Mouse (Mus musculus): ENCODE measurements around the gene Robo1. TPM values are rescaled to one million over a fixed set of nuclear protein-coding genes. Genes with fewer than 3 reads are reported as not detected.
"Not testable (repeated sequence)": the region's sequence is repeated elsewhere in the genome, so short reads cannot be mapped to it uniquely, and the experiment has no call there.

Robo1 gene
- total RNA-seq, 1 experiment from 2014 or later = not detected

GRCm38 (mm10) chr16:72434396-72434795, 126.3 kb downstream of the Robo1 start:
- no peak for ATAC-seq (replicated peaks; ENCODE audit: low read depth, poor library complexity, severe bottlenecking)

GRCm38 (mm10) chr16:72444428-72445135, 136.5 kb downstream of the Robo1 start:
- ATAC-seq (replicated peaks; ENCODE audit: low read depth, poor library complexity, severe bottlenecking) = no peak

GRCm38 (mm10) chr16:72458155-72458554, 150.0 kb downstream of the Robo1 start:
- ATAC-seq (replicated peaks; ENCODE audit: low read depth, poor library complexity, severe bottlenecking) = no peak

GRCm38 (mm10) chr16:72458576-72458975, 150.5 kb downstream of the Robo1 start:
- no peak for ATAC-seq (replicated peaks; ENCODE audit: low read depth, poor library complexity, severe bottlenecking)

GRCm38 (mm10) chr16:72465696-72466095, 157.6 kb downstream of the Robo1 start:
- ATAC-seq (replicated peaks; ENCODE audit: low read depth, poor library complexity, severe bottlenecking) = no peak

GRCm38 (mm10) chr16:72470037-72470673, 162.0 kb downstream of the Robo1 start:
- no peak for ATAC-seq (replicated peaks; ENCODE audit: low read depth, poor library complexity, severe bottlenecking)

GRCm38 (mm10) chr16:72510716-72511199, 202.7 kb downstream of the Robo1 start:
- no peak for ATAC-seq (replicated peaks; ENCODE audit: low read depth, poor library complexity, severe bottlenecking)

- no peak for ATAC-seq (replicated peaks; ENCODE audit: low read depth, poor library complexity, severe bottlenecking)
Measured at GRCm38 (mm10) chr16:72531337-72531736, 223.2 kb downstream of the Robo1 start.

- ATAC-seq (replicated peaks; ENCODE audit: low read depth, poor library complexity, severe bottlenecking) = no peak
Measured at GRCm38 (mm10) chr16:72533900-72534571, 225.9 kb downstream of the Robo1 start.

- no peak for ATAC-seq (replicated peaks; ENCODE audit: low read depth, poor library complexity, severe bottlenecking)
Measured at GRCm38 (mm10) chr16:72538171-72538570, 230.1 kb downstream of the Robo1 start.

GRCm38 (mm10) chr16:72543928-72544327, 235.8 kb downstream of the Robo1 start:
- ATAC-seq (replicated peaks; ENCODE audit: low read depth, poor library complexity, severe bottlenecking) = no peak

- ATAC-seq (replicated peaks; ENCODE audit: low read depth, poor library complexity, severe bottlenecking) = no peak
Measured at GRCm38 (mm10) chr16:72544950-72545349, 236.8 kb downstream of the Robo1 start.

GRCm38 (mm10) chr16:72551672-72552243, 243.7 kb downstream of the Robo1 start:
- no peak for ATAC-seq (replicated peaks; ENCODE audit: low read depth, poor library complexity, severe bottlenecking)

- ATAC-seq (replicated peaks; ENCODE audit: low read depth, poor library complexity, severe bottlenecking) = no peak
Measured at GRCm38 (mm10) chr16:72553713-72554112, 245.6 kb downstream of the Robo1 start.

- ATAC-seq (replicated peaks; ENCODE audit: low read depth, poor library complexity, severe bottlenecking) = not testable (repeated sequence)
Measured at GRCm38 (mm10) chr16:72562149-72562548, 254.0 kb downstream of the Robo1 start.

- ATAC-seq (replicated peaks; ENCODE audit: low read depth, poor library complexity, severe bottlenecking) = no peak
Measured at GRCm38 (mm10) chr16:72563196-72563963, 255.3 kb downstream of the Robo1 start.

GRCm38 (mm10) chr16:72575171-72575570, 267.1 kb downstream of the Robo1 start:
- no peak for ATAC-seq (replicated peaks; ENCODE audit: low read depth, poor library complexity, severe bottlenecking)

- ATAC-seq (replicated peaks; ENCODE audit: low read depth, poor library complexity, severe bottlenecking) = no peak
Measured at GRCm38 (mm10) chr16:72576956-72577355, 268.9 kb downstream of the Robo1 start.

GRCm38 (mm10) chr16:72584454-72585159, 276.5 kb downstream of the Robo1 start:
- no peak for ATAC-seq (replicated peaks; ENCODE audit: low read depth, poor library complexity, severe bottlenecking)

Data from common myeloid progenitor, adult 5-6 weeks (primary cell).